Mouse (Mus musculus) kidney, postnatal 0 days (tissue): ENCODE measurements at regions not wholly inside any gene's neighbourhood (a gene's known extent, or its start where the extent isn't known, plus 50 kb on each side); places are given as distances from the start of the nearest gene placed in this dataset.

Experiments
- ATAC-seq: fragments of 200-750 bp; cut with Nextera tagmentation; replicated peaks from 2 replicates; pipeline ENCODE4 v1.8.0; 2017; ENCODE audit warnings: low read depth, moderate number of reproducible peaks, moderate TSS enrichment, moderate library complexity; ENCODE audit not compliant: low FRiP score
- DNase-seq: peaks from one replicate; pipeline ENCODE4 v3.0.0-alpha.2; 2016; ENCODE audit warnings: low spot score
- H3K27ac ChIP-seq: fragments of 300-500 bp; sonication (generic); 2 replicates; pipeline ENCODE4 v1.5.1; 2014; ENCODE audit warnings: mild to moderate bottlenecking
- H3K27me3 ChIP-seq: fragments of 300-500 bp; sonication (generic); 2 replicates; pipeline ENCODE4 v1.6.1; 2014; ENCODE audit warnings: low read length, mixed read lengths; ENCODE audit not compliant: insufficient read depth
- H3K36me3 ChIP-seq: fragments of 300-500 bp; sonication (generic); 2 replicates; pipeline ENCODE4 v1.6.1; 2014; ENCODE audit warnings: low read length, mixed read lengths; ENCODE audit not compliant: insufficient read depth
- H3K4me1 ChIP-seq: fragments of 300-500 bp; sonication (generic); replicated peaks from 2 replicates; pipeline ENCODE4 v1.6.1; 2014; ENCODE audit warnings: antibody characterized with exemption, low read length, mixed read lengths; ENCODE audit not compliant: insufficient read depth
- H3K4me2 ChIP-seq: fragments of 300-500 bp; sonication (generic); 2 replicates; pipeline ENCODE4 v1.6.1; 2014; ENCODE audit warnings: mild to moderate bottlenecking, low read length, moderate library complexity, mixed read lengths
- H3K4me3 ChIP-seq: fragments of 300-500 bp; sonication (generic); replicated peaks from 2 replicates; pipeline ENCODE4 v1.5.1; 2014; ENCODE audit warnings: low read depth, low read length
- H3K9ac ChIP-seq: fragments of 300-500 bp; sonication (generic); 2 replicates; pipeline ENCODE4 v1.6.1; 2014; ENCODE audit warnings: low read depth, low read length
- H3K9me3 ChIP-seq: fragments of 300-500 bp; sonication (generic); replicated peaks from 2 replicates; pipeline ENCODE4 v1.6.1; 2016; ENCODE audit warnings: low read length, inconsistent platforms, mixed read lengths
- CTCF ChIP-seq: IDR thresholded peaks from 2 replicates; pipeline ENCODE4 v1.5.1; 2016; ENCODE audit warnings: antibody characterized with exemption, low read depth, mild to moderate bottlenecking, moderate library complexity
- WGBS: fragments of 180-500 bp; shearing (Covaris S2); extraction: QIAGEN DNeasy Blood & Tissue Kit; methylation state at CpG from one replicate; pipeline ENCODE4 v1.1.7; 2014; 5-methylcytosine and 5-hydroxymethylcytosine counted together

DNA sequence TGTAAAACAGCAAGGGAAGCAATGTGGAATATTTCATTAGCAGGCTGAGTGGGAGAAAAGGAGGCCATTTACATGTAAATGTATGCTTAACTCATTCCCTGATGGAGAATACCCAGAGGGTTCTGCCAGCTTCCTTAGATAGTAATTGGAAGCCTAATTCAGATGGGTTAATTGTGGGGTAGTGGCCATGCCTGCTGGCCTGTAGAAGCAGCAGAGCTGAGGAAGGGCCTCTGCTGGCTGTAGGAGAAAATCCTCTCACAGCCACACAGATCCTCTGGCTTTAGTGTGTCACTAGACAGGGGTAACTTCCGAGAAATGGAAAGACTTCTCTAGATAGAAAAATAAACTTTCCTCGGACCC lies 1588.7 kb upstream of the Got2 start:
- TF ChIP-seq CTCF: no peak
- H3K9me3 ChIP-seq: no peaks in the 10 kb centered on the region
- ATAC-seq (no peak), DNase-seq (no peak)
- H3K27me3 ChIP-seq: no peaks in the 10 kb centered on the region
- no peak overlapping the region for H3K4me2 ChIP-seq
- WGBS: 58% methylated on average over 2 of the region's 2 CpGs
- H3K4me3 ChIP-seq: no peak overlapping the region
- H3K9ac ChIP-seq: no peak overlapping the region
- H3K4me1 ChIP-seq: no peaks in the 10 kb centered on the region
- H3K36me3 ChIP-seq: no peaks in the 10 kb centered on the region
- H3K27ac ChIP-seq: no peak overlapping the region

DNA sequence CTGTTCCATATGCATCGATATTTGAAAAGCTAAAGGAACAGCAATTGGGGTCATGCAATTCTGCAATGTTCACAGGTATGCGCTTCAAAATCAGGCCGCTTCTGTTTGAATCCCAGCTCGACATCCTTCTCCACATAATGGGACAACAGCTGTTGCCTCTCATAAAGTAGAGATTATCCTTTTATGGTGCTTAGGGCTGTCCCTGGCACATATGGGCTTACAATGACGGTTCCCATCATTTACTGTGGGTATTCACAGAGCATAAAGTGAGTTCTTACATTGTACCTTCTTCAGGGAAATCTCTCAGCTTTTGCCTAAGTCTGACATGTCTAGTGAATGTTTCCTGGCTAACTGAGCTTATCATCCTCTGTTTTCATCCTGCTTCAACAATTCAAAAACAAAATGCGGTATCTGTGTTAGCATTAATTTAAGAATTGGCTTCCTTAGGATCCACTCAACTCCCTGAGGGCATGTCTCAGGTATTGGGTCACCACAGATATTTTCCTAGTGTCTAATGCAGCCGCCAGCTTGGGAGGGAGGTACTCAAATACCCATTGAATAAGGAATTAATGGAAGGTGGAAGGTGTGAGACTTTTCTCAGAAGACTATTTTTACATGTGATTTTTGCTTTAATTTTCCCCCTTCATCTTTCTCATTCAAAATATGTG lies 1588.2 kb upstream of the Got2 start:
- no peak for ATAC-seq
- Histone ChIP-seq H3K27me3 (no peaks in the 10 kb centered on the region), H3K27ac (no peak overlapping the region), H3K4me1 (no peaks in the 10 kb centered on the region), H3K4me2 (no peak overlapping the region), H3K9me3 (no peaks in the 10 kb centered on the region), H3K4me3 (no peak overlapping the region), H3K36me3 (no peaks in the 10 kb centered on the region), H3K9ac (no peak overlapping the region)
- no peak for DNase-seq
- WGBS: 74% methylated on average over 7 of the region's 7 CpGs
- TF ChIP-seq CTCF: no peak

DNA sequence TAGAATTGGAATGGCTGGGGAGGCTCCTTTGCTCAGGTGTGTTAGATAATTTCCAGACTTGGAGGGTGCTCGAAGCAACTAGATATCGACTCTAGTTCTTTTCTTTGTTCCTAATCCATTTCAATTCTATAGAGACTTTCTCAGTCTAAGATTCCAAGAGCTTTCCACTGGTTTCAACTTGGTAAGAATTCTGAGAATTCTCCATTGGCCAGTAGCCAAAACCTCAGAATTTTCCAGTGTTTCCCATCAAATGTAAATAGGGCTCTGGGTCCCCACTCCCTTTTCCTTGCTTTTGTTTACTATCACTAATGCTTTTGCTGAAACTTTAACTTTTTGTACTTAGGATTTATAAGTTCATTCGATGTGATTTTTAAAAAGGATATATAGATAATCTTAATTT lies 1585.0 kb upstream of the Got2 start:
- Histone ChIP-seq H3K27me3 (no peaks in the 10 kb centered on the region), H3K4me1 (no peaks in the 10 kb centered on the region), H3K4me2 (no peak overlapping the region), H3K27ac (no peak overlapping the region), H3K4me3 (no peak overlapping the region), H3K36me3 (no peaks in the 10 kb centered on the region), H3K9me3 (no peaks in the 10 kb centered on the region), H3K9ac (no peak overlapping the region)
- no peak for TF ChIP-seq CTCF
- 73% methylated on average over 3 of the region's 3 CpGs for WGBS
- peak; percentile 49 for DNase-seq
- ATAC-seq: no peak

DNA sequence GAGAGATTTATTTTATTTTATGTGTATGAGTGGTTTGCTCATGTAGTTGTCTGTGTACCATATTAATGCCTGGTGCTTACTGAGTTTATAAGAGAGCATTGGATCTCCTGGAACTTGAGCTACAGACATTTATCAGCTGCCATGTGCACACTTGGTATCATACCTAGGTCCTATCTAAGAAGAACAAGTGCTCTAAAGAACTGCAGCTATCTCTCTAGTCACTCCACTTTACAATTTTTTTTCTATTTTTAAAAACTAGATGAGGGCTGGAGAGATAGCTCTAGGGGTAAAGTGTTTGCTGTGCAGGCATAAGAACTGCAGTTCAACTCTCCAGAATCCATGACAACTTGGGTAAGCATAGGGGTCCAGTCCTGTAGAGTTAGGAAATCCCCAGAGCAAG lies 1573.1 kb upstream of the Got2 start:
- Histone ChIP-seq H3K4me1 (no peaks in the 10 kb centered on the region), H3K9me3 (no peaks in the 10 kb centered on the region), H3K4me3 (no peak overlapping the region), H3K9ac (no peak overlapping the region), H3K36me3 (no peaks in the 10 kb centered on the region), H3K27me3 (no peaks in the 10 kb centered on the region), H3K27ac (no peak overlapping the region), H3K4me2 (no peak overlapping the region)
- ATAC-seq: no peak
- TF ChIP-seq CTCF: no peak
- no peak for DNase-seq

DNA sequence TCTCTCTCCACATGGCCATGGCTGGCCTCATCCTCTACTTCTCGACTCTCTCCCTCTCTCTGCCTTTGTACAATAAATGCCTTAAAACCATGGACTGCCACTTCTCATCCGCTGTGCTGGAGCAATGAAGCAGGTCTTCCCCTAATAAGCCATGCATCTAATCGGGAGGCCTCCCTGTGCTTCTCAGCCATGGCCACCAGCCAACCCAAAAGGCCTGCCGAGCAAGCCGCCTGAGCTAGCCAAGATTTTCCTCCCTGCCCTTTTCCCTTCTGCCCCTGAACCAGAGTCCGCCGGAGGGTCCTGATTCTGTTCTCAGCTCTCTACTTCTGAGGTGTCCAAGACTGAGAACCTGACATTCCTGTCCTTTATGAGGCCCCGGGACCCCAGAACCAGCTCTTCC lies 1559.3 kb upstream of the Got2 start:
- Histone ChIP-seq H3K27me3 (no peaks in the 10 kb centered on the region), H3K27ac (no peak overlapping the region), H3K4me3 (no peak overlapping the region), H3K9me3 (no peaks in the 10 kb centered on the region), H3K4me1 (no peaks in the 10 kb centered on the region), H3K36me3 (no peaks in the 10 kb centered on the region), H3K9ac (no peak overlapping the region), H3K4me2 (no peak overlapping the region)
- DNase-seq: no peak
- no peak for ATAC-seq
- 94% methylated on average over 8 of the region's 8 CpGs for WGBS
- TF ChIP-seq CTCF: no peak

DNA sequence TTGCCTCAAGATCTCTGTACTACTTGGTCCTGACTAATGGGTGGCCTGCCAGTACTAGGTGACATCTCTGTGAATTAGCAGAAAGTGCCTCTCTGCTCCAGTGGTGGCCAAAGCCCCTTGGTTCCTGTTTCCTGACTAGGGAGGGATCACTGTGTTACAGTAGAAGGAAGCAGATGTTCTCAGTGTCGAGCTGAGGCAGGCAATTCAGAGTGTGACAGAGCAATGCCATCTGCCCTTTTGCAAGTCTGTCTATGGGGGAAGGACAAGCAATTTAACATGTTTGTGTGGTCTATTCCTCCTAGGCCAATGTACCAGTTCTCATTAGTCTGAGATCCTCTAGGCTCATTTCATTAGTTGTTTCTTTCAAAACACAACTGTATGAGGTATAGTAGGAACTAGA lies 1553.1 kb upstream of the Got2 start:
- no peaks in the 10 kb centered on the region for H3K36me3 ChIP-seq
- no peaks in the 10 kb centered on the region for H3K9me3 ChIP-seq
- H3K4me3 ChIP-seq: no peak overlapping the region
- H3K27me3 ChIP-seq: no peaks in the 10 kb centered on the region
- no peaks in the 10 kb centered on the region for H3K4me1 ChIP-seq
- no peak for DNase-seq
- H3K27ac ChIP-seq: no peak overlapping the region
- no peak overlapping the region for H3K4me2 ChIP-seq
- no peak overlapping the region for H3K9ac ChIP-seq
- ATAC-seq: no peak
- 19% methylated on average over 1 of the region's 1 CpGs for WGBS
- no peak for TF ChIP-seq CTCF

DNA sequence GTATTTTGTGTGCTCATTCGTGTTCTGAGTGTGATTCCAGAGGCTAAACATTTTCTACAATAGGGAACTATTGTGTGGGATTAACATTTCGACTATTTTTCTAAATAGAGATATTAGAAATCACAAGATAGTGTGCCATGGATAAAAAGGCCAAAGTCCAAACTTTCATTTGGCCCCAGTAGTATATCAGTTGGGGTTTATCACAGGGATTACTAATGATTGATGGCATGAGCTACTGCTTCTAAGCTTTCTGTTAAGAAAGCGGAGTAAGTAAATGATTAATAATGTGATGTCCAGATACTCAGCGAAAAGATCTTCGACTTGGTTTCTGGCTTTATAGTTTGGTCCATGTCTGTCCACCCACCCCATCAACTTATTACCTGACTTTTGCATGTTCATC lies 1545.2 kb upstream of the Got2 start:
- H3K4me1 ChIP-seq: no peaks in the 10 kb centered on the region
- H3K9me3 ChIP-seq: no peaks in the 10 kb centered on the region
- no peak overlapping the region for H3K4me2 ChIP-seq
- H3K4me3 ChIP-seq: no peak overlapping the region
- no peak for TF ChIP-seq CTCF
- no peaks in the 10 kb centered on the region for H3K27me3 ChIP-seq
- H3K9ac ChIP-seq: no peak overlapping the region
- DNase-seq (no peak), ATAC-seq (no peak)
- H3K36me3 ChIP-seq: no peaks in the 10 kb centered on the region
- H3K27ac ChIP-seq: no peak overlapping the region
- 77% methylated on average over 5 of the region's 5 CpGs for WGBS
